Mouse (Mus musculus) kidney, postnatal 14 days (tissue): ENCODE results near the gene Gm8267.
A peak's percentile ranks its signal among the peaks of the same experiment; 100 is the strongest.
"Not testable (repeated sequence)": the region's sequence is repeated elsewhere in the genome, so short reads cannot be mapped to it uniquely, and the experiment has no call there.

Source experiments
- DNase-seq: peaks from one replicate; pipeline ENCODE4 v3.0.0; 2022; ENCODE audit warnings: mixed read lengths

The Gm8267 gene

GRCm38 (mm10) chr14:44750240-44750639 is at the start of gene Gm8267:
Gm8267 (minus strand) TSS chr14:44750340.
- no peak for DNase-seq

GRCm38 (mm10) chr14:44789537-44790382 is 39.6 kb upstream of the Gm8267 start:
- DNase-seq, result peak; percentile 30

- DNase-seq, result not testable (repeated sequence)
These were observed 7.4 kb downstream of the Gm8267 start for GRCm38 (mm10) chr14:44742789-44743188.

- not testable (repeated sequence) for DNase-seq
These were observed 19.4 kb downstream of the Gm8267 start for GRCm38 (mm10) chr14:44730711-44731110.

- DNase-seq, result not testable (repeated sequence)
These were observed 43.8 kb downstream of the Gm8267 start, which contains the start of gene Gm8257 for GRCm38 (mm10) chr14:44706356-44706755. Gm8257 (minus strand) TSS chr14:44706456.
